Mouse (Mus musculus): ENCODE measurements around the gene Thbs1.
A peak's percentile ranks its signal among the peaks of the same experiment; 100 is the strongest.

Gene Thbs1

GRCm38 (mm10) chr2:118111488-118112131 lies at the start of gene Thbs1:
Thbs1 (plus strand) TSS chr2:118111876.
- DNase-seq = peak; percentile 86 to 91

GRCm38 (mm10) chr2:118064121-118064764 lies 47.4 kb upstream of the Thbs1 start:
- DNase-seq = no peak

GRCm38 (mm10) chr2:118066065-118066770 lies 45.5 kb upstream of the Thbs1 start:
- no peak for DNase-seq

- no peak for DNase-seq
Observed at GRCm38 (mm10) chr2:118069975-118070374, 41.7 kb upstream of the Thbs1 start.

GRCm38 (mm10) chr2:118072811-118073372 lies 38.8 kb upstream of the Thbs1 start:
- DNase-seq = peak; percentile 9 to 52

- DNase-seq = no peak
Observed at GRCm38 (mm10) chr2:118074030-118074429, 37.6 kb upstream of the Thbs1 start.

- DNase-seq = no peak
Observed at GRCm38 (mm10) chr2:118075165-118075564, 36.5 kb upstream of the Thbs1 start.

GRCm38 (mm10) chr2:118079131-118079530 lies 32.5 kb upstream of the Thbs1 start:
- no peak for DNase-seq

GRCm38 (mm10) chr2:118081581-118081980 lies 30.1 kb upstream of the Thbs1 start:
- no peak for DNase-seq

GRCm38 (mm10) chr2:118083652-118084051 lies 28.0 kb upstream of the Thbs1 start:
- DNase-seq = no peak

GRCm38 (mm10) chr2:118084693-118085092 lies 27.0 kb upstream of the Thbs1 start:
- DNase-seq = no peak

GRCm38 (mm10) chr2:118085647-118086046 lies 26.0 kb upstream of the Thbs1 start:
- no peak for DNase-seq

- no peak for DNase-seq
Observed at GRCm38 (mm10) chr2:118087044-118087726, 24.5 kb upstream of the Thbs1 start.

GRCm38 (mm10) chr2:118091226-118091625 lies 20.4 kb upstream of the Thbs1 start:
- no peak for DNase-seq

- no peak for DNase-seq
Observed at GRCm38 (mm10) chr2:118099104-118099503, 12.6 kb upstream of the Thbs1 start.

- no peak for DNase-seq
Observed at GRCm38 (mm10) chr2:118102169-118102568, 9.5 kb upstream of the Thbs1 start.

- DNase-seq = peak; percentile 20 to 47
Observed at GRCm38 (mm10) chr2:118110225-118110915, 1.3 kb upstream of the Thbs1 start.

GRCm38 (mm10) chr2:118111116-118111487 lies 574 bp upstream of the Thbs1 start:
- peak; percentile 88 to 91 for DNase-seq

- DNase-seq = peak in 1 of 2 experiments; percentile 44
Observed at GRCm38 (mm10) chr2:118112438-118112837, 762 bp downstream of the Thbs1 start.

- peak; percentile 27 to 49 for DNase-seq
Observed at GRCm38 (mm10) chr2:118112846-118113479, 1.3 kb downstream of the Thbs1 start.

GRCm38 (mm10) chr2:118113808-118114524 lies 2.3 kb downstream of the Thbs1 start:
- DNase-seq = peak; percentile 61 to 67

Data from kidney, postnatal 25 days (tissue).